Mouse (Mus musculus): ENCODE measurements around the gene Fgf15. TPM values are rescaled to one million over a fixed set of nuclear protein-coding genes. Genes with fewer than 3 reads are reported as not detected.

Fgf15 gene
- not detected for total RNA-seq (2023)

DNA sequence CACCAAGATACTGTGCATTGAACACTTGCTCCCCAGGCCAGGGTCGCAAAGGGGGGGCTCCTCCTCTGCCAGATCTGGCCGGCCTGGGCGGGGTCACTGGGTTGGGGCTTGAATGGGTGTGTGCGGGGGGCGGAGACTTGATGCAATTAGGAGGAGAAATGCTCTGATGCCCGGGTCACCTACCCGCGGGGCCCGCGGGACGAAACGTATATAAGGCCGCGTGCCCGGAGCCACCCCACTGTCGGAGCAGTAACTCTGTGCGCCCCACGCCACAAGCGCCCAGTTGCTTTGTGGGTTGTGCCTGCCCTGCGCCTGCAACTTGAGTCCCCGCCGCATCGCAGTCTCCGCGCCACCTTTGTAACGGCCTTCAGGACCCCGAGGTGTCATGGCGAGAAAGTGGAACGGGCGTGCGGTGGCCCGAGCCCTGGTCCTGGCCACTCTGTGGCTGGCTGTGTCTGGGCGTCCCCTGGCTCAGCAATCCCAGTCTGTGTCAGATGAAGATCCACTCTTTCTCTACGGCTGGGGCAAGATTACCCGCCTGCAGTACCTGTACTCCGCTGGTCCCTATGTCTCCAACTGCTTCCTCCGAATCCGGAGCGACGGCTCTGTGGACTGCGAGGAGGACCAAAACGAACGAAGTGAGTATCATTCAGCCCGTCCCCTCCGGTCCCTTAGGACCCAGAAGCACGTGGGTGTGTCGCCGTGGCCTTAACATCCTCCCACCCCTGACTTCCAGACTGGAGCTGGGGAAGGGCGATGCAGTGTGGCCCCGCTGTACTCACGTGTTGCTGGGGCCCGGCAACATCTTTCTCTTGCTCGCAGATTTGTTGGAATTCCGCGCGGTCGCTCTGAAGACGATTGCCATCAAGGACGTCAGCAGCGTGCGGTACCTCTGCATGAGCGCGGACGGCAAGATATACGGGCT, at the start of gene Fgf15:
Gene Fgf15, plus strand, starts transcription at position 238 of the 925 bp plus-strand sequence.

GRCm38 (mm10) chr7:144847067-144847466, 49.3 kb upstream of the Fgf15 start, which contains the start of gene Fgf4:
Gene Fgf4 (plus strand): TSS chr7:144847367.

DNA sequence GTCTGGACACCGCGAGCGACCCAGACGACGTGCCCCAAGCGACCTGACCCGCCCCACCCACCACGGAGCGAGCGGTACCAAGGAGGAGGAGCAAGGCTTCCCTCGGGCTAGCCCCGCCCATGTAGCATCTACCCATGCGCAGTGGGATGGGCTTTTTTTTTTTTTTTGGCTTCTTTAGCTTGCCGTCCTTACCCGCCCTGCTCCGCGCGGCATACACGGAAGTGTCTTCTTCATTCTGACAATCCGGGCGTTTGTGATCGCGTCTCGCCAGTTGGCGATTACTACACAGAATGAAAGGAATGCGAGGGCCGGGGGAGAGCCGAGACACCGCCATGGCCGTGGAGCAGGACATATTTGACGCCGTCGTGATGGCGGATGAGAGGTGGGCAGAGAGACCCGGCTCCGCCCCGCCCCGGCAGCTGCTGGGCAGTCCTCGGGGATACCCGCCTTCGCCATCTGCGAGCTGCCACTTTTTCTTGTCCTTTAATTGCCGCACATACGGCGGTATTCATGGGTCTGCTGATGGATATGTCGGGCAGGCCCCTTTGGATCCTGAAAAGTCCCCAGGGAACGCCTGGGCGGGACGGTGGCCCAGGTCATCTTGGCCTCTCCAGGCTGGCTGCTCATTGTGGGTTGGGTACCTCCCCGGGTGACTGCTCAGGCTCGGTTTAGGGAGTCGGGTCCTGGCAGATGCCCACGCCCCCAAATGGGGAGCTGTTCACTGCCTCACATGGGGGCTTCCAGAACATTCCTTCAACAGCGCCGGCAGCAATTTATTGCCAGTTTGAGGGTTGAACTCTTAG, 18.8 kb downstream of the Fgf15 start, which contains the start of gene LTO1:
Gene LTO1, plus strand, starts transcription at position 153 of the 803 bp plus-strand sequence.

DNA sequence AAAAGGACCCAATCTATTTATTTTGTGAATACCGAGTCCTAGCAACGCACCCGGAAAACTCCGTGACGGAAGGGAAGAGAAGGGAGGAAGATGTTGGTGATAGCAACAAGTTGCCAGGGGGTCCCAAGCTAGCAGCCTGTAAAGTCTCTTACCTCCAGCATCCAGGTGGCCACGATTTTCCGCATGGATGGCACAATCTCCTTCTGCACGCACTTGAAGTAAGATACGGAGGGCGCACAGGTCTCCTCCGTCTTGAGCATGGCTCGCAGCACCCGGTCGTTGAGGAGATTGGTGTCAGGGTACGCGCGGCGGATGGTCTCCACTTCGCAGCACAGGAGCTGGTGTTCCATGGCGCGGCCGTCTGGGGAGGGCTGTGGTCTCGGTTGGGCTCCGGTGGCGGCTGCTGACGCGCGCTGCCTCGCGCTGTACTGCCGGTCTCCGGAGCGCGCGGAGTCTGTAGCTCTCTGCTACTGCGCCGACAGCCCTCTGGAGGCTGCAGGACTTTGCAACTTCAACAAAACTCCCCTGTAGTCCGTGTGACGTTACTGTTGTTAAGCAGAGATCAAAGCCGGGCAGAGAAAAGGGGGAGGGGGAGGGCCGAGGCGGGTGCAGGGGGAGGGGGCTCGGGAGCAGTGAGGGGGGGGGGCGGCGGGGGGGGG, 43.1 kb downstream of the Fgf15 start, which contains the start of gene Ccnd1:
Gene Ccnd1, minus strand, starts transcription at position 582 of the 659 bp plus-strand sequence.

Other genes with a start within 250 kb of the Fgf15 start
- under 1 TPM; 0.58 to 0.64 TPM for gene Ano1, start 144.6 kb upstream of the Fgf15 start, total RNA-seq (2023)
- not detected for gene Fgf3, start 58.4 kb upstream of the Fgf15 start, total RNA-seq (2023)
- gene Fgf4, start 49.2 kb upstream of the Fgf15 start, total RNA-seq (2023) = not detected
- gene LTO1, start 18.6 kb downstream of the Fgf15 start, total RNA-seq (2023) = 10 to 100 TPM; 24.9 to 25.0 TPM
- gene Ccnd1, start 43.4 kb downstream of the Fgf15 start, total RNA-seq (2023) = 10 to 100 TPM; 17.9 to 18.1 TPM

All from monocyte, adult 59 days (primary cell).